Mouse (Mus musculus): ENCODE data around the gene Mrps10.
"Not testable (repeated sequence)": the region's sequence is repeated elsewhere in the genome, so short reads cannot be mapped to it uniquely, and the experiment has no call there.

Mrps10 gene

GRCm38 (mm10) chr17:47381917-47382316, 13.2 kb downstream of the Mrps10 start:
- DNase-seq (ENCODE audit: low read depth, low spot score): no peak

GRCm38 (mm10) chr17:47383266-47383665, 14.6 kb downstream of the Mrps10 start:
- no peak for DNase-seq (ENCODE audit: low read depth, low spot score)

GRCm38 (mm10) chr17:47384064-47384463, 15.4 kb downstream of the Mrps10 start:
- no peak for DNase-seq (ENCODE audit: low read depth, low spot score)

- DNase-seq (ENCODE audit: low read depth, low spot score): no peak
These were observed 16.5 kb downstream of the Mrps10 start, which contains the start of gene Guca1b for GRCm38 (mm10) chr17:47385145-47385544. TSS of gene Guca1b (plus strand) at chr17:47385393.

GRCm38 (mm10) chr17:47386649-47387048, 18.0 kb downstream of the Mrps10 start:
- DNase-seq (ENCODE audit: low read depth, low spot score): peak; percentile 73

- DNase-seq (ENCODE audit: low read depth, low spot score): no peak
These were observed 25.7 kb downstream of the Mrps10 start for GRCm38 (mm10) chr17:47394223-47394869.

- DNase-seq (ENCODE audit: low read depth, low spot score): peak; percentile 94
These were observed 26.8 kb downstream of the Mrps10 start for GRCm38 (mm10) chr17:47395376-47395913.

- no peak for DNase-seq (ENCODE audit: low read depth, low spot score)
These were observed 30.4 kb downstream of the Mrps10 start for GRCm38 (mm10) chr17:47399091-47399490.

- DNase-seq (ENCODE audit: low read depth, low spot score): no peak
These were observed 31.8 kb downstream of the Mrps10 start, which contains the start of gene Guca1a for GRCm38 (mm10) chr17:47400451-47400850. TSS of gene Guca1a (minus strand) at chr17:47400584.

GRCm38 (mm10) chr17:47407717-47408557, 39.2 kb downstream of the Mrps10 start:
- peak; percentile 79 for DNase-seq (ENCODE audit: low read depth, low spot score)

- DNase-seq (ENCODE audit: low read depth, low spot score): peak; percentile 83
These were observed 39.8 kb downstream of the Mrps10 start for GRCm38 (mm10) chr17:47408558-47408898.

GRCm38 (mm10) chr17:47409897-47410861, 41.5 kb downstream of the Mrps10 start:
- DNase-seq (ENCODE audit: low read depth, low spot score): not testable (repeated sequence)

GRCm38 (mm10) chr17:47420195-47420594, 51.5 kb downstream of the Mrps10 start:
- DNase-seq (ENCODE audit: low read depth, low spot score): no peak

GRCm38 (mm10) chr17:47421566-47421965, 52.9 kb downstream of the Mrps10 start:
- DNase-seq (ENCODE audit: low read depth, low spot score): peak; percentile 34

GRCm38 (mm10) chr17:47422616-47423015, 53.9 kb downstream of the Mrps10 start:
- peak; percentile 69 for DNase-seq (ENCODE audit: low read depth, low spot score)

- DNase-seq (ENCODE audit: low read depth, low spot score): no peak
These were observed 55.5 kb downstream of the Mrps10 start for GRCm38 (mm10) chr17:47424186-47424585.

GRCm38 (mm10) chr17:47427316-47427715, 58.6 kb downstream of the Mrps10 start:
- no peak for DNase-seq (ENCODE audit: low read depth, low spot score)

- no peak for DNase-seq (ENCODE audit: low read depth, low spot score)
These were observed 60.2 kb downstream of the Mrps10 start for GRCm38 (mm10) chr17:47428831-47429304.

- peak; percentile 44 for DNase-seq (ENCODE audit: low read depth, low spot score)
These were observed 62.1 kb downstream of the Mrps10 start for GRCm38 (mm10) chr17:47430815-47431214.

Data from R1 (cell line).